Mouse (Mus musculus): ENCODE measurements around the gene Prpf40b.
"Not testable (repeated sequence)": the region's sequence is repeated elsewhere in the genome, so short reads cannot be mapped to it uniquely, and the experiment has no call there.

Gene Prpf40b

GRCm38 (mm10) chr15:99294813-99295374 lies at the start of gene Prpf40b:
Gene Prpf40b (plus strand): TSS chr15:99295087.
- peak; percentile 95 to 96 for DNase-seq (ENCODE audit: low spot score in 2 of 2)

DNA sequence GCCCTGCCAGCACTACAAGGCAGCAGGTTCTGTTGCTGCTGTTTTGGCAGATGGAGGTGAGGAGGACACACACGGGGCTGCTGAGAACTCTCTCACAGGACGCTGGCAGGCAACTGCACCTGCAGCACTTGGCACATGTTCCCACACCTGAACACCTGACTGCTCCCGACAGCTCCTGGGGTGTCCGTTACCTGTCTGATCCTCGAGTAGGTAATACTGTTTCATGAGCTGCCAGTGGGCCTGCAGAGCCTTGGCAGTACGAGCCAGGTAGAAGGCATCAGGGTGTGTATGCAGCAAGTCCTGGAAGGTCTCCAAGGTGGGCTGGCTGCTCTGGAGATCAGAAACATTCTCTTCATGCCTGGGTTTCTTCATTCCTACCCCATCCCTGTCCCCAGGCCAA lies 48.2 kb upstream of the Prpf40b start:
- not testable (repeated sequence) for DNase-seq (ENCODE audit: low spot score in 2 of 2)

DNA sequence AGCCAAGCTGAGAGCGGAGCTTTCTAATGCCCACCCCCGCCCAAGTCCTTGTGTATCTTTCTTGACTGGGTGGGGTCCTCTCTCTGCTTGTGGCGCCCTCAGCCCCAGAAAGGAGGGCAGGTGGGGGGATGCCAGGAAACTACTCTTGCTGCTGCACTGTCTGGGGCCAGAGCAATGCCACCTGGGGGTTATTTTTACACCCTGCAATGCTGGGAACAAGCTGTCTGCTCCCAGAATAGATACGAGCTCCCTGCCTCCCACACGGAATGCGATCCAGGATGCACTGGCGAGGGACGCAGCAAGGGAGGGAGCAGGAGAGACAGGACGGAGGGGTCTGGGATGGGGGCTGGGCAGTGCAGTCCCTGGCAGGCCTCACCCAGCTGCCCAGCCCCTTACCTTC lies 45.9 kb upstream of the Prpf40b start:
- DNase-seq (ENCODE audit: low spot score in 2 of 2), result peak; percentile 64 to 68

GRCm38 (mm10) chr15:99249938-99250337 lies 44.9 kb upstream of the Prpf40b start:
- DNase-seq (ENCODE audit: low spot score in 2 of 2), result no peak

DNA sequence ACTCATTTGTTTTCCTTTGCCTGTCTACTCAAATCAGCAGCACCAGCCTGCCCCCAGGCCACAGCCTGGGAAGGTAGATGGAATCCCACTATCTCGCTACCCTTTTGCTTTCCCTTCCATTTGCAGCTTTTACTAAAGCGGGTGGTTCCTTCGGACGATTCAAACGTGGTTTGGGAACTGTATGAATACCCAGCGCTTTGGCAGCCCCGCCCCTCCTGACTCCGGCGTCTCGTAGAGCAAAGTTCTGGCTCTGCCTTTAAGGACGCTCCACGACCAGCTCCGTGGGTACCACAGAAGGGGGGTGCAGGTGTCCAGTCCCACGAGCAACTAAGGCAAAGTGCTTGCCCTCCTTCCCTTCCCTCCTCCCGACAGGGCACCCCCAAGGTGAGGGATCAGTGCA lies 43.8 kb upstream of the Prpf40b start:
- DNase-seq (ENCODE audit: low spot score in 2 of 2), result peak in 1 of 2 experiments; percentile 29

GRCm38 (mm10) chr15:99251626-99252380 lies 43.1 kb upstream of the Prpf40b start, which contains the start of gene Mcrs1:
Gene Mcrs1 (minus strand): TSS chr15:99251961.
- DNase-seq (ENCODE audit: low spot score in 2 of 2), result peak; percentile 98 to 99

DNA sequence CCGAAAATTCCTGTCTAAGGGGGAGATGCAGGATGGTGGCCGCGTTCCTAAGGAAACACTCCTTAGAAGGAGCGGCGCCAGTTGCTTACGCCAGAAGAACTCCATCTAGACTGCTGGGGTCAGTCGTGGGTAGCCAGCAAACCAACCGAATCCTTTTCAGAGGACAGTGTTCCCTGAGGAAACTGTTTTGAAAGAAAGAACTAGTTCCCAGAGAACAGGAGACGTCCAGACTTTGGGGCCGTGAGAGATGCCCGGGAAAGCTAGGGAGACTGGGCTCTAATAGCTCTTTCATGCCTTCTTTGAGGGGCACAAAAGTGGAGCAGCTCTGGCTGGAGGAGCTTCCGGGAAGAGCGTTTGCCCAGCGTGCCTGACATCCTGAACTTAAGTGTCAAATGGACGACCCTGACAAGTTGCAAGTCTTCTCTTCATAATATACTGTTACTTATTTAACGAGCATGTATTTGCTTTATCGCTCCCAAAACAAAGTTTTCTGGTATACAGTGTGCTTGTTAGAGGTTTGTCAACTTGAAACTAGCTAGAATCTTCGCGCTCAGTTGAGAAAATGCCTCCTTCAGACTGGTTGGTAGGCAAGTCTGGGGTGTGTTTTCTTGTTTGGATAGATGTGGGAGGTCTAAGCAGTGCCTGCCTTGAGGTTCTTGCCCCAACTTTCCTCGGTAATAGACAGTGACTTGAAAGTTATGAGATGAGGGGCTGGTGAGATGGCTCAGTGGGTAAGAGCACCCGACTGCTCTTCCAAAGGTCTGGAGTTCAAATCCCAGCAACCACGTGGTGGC lies 42.3 kb upstream of the Prpf40b start:
- no peak for DNase-seq (ENCODE audit: low spot score in 2 of 2)

DNA sequence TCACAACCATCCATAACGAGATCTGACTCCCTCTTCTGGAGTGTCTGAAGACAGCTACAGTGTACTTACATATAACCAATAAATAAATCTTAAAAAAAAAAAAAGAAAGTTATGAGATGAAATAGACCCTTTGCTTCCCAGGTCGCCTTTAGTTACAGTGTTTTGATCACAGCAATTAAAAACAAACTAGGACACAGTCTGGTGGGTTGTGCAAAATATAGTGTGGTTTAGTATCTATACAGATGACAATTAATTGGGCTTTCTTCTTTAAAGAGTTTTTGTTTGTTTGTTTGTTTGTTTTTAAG lies 41.8 kb upstream of the Prpf40b start:
- not testable (repeated sequence) for DNase-seq (ENCODE audit: low spot score in 2 of 2)

GRCm38 (mm10) chr15:99253772-99254171 lies 41.1 kb upstream of the Prpf40b start:
- DNase-seq (ENCODE audit: low spot score in 2 of 2), result no peak

- DNase-seq (ENCODE audit: low spot score in 2 of 2), result peak; percentile 28 to 34
These were observed 40.3 kb upstream of the Prpf40b start for GRCm38 (mm10) chr15:99254477-99255005.

- DNase-seq (ENCODE audit: low spot score in 2 of 2), result no peak
These were observed 39.6 kb upstream of the Prpf40b start for GRCm38 (mm10) chr15:99255241-99255749.

GRCm38 (mm10) chr15:99259167-99259729 lies 35.6 kb upstream of the Prpf40b start:
- peak in 1 of 2 experiments; percentile 36 for DNase-seq (ENCODE audit: low spot score in 2 of 2)

DNA sequence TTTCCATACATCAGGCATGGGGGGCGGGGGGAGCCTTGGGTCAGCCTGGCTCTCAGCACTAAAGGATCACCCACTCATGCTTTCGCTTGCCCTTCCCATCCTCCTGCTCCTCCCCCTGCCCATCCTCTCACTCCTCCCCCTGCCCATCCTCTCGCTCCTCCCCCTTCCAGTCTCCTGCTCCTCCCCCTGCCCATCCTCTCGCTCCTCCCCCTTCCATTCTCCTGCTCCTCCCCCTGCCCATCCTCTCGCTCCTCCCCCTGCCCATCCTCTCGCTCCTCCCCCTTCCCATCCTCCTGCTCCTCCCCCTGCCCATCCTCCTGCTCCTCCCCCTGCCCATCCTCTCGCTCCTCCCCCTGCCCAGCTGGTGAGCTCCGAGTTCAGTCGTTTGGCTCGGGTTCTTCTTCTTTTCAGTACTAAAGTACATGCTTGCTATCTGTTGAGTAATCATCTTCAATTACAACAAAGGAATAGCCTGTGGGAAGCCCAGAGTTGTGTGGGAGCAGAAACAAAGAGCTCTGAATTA lies 35.1 kb upstream of the Prpf40b start:
- DNase-seq (ENCODE audit: low spot score in 2 of 2), result peak; percentile 36 to 52

DNA sequence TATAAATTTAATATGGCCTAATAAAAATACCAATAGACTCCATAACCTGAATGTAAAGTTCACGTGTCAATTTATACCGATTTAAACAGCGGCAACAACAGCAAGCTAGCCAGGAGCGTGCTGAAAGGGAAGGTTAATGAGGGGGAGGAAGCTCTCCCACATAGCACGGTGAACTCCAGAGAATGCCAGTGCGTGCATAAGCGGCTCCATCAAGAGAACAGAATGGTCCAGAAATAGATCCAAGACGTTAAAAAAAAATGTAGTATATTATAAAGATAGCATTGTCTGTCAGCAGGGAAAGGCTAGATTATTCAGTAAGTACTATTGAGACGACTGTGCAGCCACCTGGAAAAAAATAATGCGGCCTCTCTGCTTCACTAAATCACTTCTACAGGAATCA lies 32.2 kb upstream of the Prpf40b start:
- no peak for DNase-seq (ENCODE audit: low spot score in 2 of 2)

- DNase-seq (ENCODE audit: low spot score in 2 of 2), result no peak
These were observed 30.5 kb upstream of the Prpf40b start for GRCm38 (mm10) chr15:99264363-99264762.

DNA sequence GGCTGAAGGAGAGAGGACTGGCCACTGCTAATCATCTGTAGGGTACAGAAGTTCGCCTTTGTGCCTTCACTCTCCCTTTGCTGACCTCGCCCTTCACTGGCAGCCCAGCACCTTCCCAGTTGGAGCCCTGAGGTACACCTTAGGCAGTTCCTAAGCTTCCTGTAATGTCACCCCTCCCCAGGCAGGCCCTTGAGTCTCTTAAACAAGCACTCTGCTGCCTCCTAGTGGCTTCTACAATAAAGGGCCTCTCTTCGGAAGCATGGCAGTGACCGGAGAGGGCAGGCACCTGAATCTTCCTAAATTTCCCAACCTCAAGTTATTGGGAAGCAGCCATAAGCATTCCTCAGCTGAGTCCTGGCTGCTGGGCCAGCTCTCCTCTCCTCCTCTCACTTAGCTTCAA lies 29.2 kb upstream of the Prpf40b start:
- DNase-seq (ENCODE audit: low spot score in 2 of 2), result peak; percentile 63 to 68

DNA sequence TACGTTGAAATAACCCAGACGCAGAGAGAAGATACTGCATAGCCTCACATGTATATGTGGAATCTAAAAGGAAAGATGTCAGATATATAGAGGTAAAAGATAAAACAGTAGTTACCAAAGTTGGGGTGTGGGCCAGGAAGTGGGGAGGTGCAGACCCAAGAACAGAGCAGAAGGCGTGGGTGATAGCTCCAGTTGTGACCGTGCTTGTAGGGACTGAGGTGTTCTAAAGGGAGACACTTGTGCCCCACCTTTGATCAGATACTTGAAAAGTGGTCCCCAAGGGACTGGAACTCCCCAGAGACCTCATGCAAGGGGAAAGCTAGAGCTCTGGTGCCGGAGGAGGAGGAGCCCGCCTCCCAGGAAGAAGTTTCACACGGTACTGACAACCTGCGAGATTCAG lies 18.8 kb upstream of the Prpf40b start:
- no peak for DNase-seq (ENCODE audit: low spot score in 2 of 2)

DNA sequence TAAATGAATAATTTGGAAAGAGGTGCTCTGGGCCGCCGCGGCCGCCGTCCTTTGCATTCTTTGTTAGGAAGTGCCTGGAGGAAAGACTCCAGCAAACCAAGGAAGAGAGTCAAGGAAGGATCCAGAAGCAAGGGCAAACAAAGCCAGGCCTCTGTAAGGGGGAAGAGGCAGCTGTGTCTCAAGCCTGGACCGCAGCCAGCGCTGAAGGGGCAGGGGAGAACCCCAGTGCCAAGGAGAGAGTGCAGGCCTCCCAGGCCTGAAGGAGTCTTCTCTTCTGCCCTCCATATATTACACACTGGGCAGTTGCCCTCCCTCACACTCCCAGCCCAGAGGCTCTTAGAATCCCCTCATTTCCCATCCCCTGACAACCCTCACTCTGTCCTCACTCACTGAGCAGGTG lies 16.6 kb upstream of the Prpf40b start:
- no peak for DNase-seq (ENCODE audit: low spot score in 2 of 2)

GRCm38 (mm10) chr15:99283456-99283855 lies 11.4 kb upstream of the Prpf40b start:
- no peak for DNase-seq (ENCODE audit: low spot score in 2 of 2)

DNA sequence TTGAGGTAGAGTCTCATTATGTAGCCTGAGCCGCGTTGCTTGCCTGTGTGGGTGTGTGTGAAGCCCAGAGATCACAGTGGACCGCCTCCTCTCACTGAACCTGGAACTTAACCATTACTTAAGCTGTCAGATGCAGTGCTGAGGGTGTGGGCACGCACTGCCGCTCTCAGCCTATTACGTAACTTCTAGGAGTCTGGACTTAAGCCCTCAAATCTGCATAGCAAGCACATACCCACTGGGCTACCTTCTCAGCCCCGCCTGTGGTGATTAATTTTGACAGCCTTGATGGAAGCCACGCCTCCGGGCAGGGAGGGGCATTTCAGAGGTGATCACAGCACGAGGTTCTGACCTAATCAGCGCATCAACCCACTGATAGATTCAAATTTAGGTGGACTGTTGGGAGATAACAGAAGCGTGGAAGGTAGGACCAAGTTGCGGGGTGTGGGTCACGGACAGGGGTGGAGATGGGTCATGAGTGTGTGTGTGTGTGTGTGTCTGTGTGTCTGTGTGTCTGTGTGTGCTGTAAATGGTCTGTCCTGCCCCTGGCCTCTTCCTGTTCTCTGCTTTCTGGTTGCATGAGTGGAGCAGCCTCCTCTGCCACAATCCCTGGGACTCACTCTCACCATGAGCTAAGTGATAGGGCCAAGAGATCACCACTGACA lies 10.2 kb upstream of the Prpf40b start:
- DNase-seq (ENCODE audit: low spot score in 2 of 2), result no peak

- no peak for DNase-seq (ENCODE audit: low spot score in 2 of 2)
These were observed 9.7 kb upstream of the Prpf40b start for GRCm38 (mm10) chr15:99285189-99285535.

Data from heart, adult 9 months (tissue).